Mouse (Mus musculus) small intestine, adult 2 months (tissue): ENCODE measurements around the gene Fezf1. TPM values are rescaled to one million over a fixed set of nuclear protein-coding genes. Genes with fewer than 3 reads are reported as not detected.

Source experiments
- H3K27ac ChIP-seq: fragments of 200-500 bp; 2 replicates; pipeline ENCODE4 v1.5.1; 2012; ENCODE audit warnings: low read depth, low read length, control low read depth, inconsistent platforms; ENCODE audit not compliant: insufficient read depth
- H3K27me3 ChIP-seq: fragments of 200-500 bp; 2 replicates; pipeline ENCODE4 v1.6.1; 2012; ENCODE audit warnings: mild to moderate bottlenecking, moderate library complexity, low read length, inconsistent platforms; ENCODE audit not compliant: control insufficient read depth, insufficient read depth
- H3K36me3 ChIP-seq: fragments of 200-500 bp; 2 replicates; pipeline ENCODE4 v1.6.1; 2012; ENCODE audit warnings: mild to moderate bottlenecking, low read length, control low read depth, inconsistent platforms; ENCODE audit not compliant: control insufficient read depth, insufficient read depth
- H3K4me1 ChIP-seq: fragments of 200-500 bp; 2 replicates; pipeline ENCODE4 v1.6.1; 2012; ENCODE audit warnings: low read length, inconsistent platforms, mixed read lengths; ENCODE audit not compliant: control insufficient read depth, insufficient read depth, insufficient read length
- H3K4me3 ChIP-seq: fragments of 200-500 bp; 2 replicates; pipeline ENCODE4 v1.5.1; 2012; ENCODE audit warnings: low read depth, mild to moderate bottlenecking, control low read depth, inconsistent platforms, low read length, moderate library complexity
- CTCF ChIP-seq: fragments of 200-500 bp; IDR thresholded peaks from 2 replicates; pipeline ENCODE4 v1.5.1; 2012; ENCODE audit warnings: low read depth, mild to moderate bottlenecking, control low read depth, inconsistent platforms, low read length, moderate library complexity, mixed read lengths; ENCODE audit not compliant: insufficient replicate concordance, insufficient read length; ENCODE audit errors: extremely low read depth
- POLR2A ChIP-seq: fragments of 200-500 bp; IDR thresholded peaks from 2 replicates; pipeline ENCODE4 v1.6.1; 2012; ENCODE audit warnings: low read depth, mild to moderate bottlenecking, control low read depth, inconsistent platforms, low read length, moderate library complexity
- WGBS: fragments of 180-500 bp; shearing (Covaris S2); methylation state at CpG from one replicate; pipeline ENCODE4 v1.1.7; 2018; 5-methylcytosine and 5-hydroxymethylcytosine counted together
- polyA plus RNA-seq: library from polyadenylated mRNA; depleted of rRNA; stranded (reverse); fragments of >200 nt; gene quantifications from 2 replicates; pipeline ENCODE4 v1.2.3, GENCODE M21; 2012

Fezf1 gene
- polyA plus RNA-seq, 1 experiment: not detected

DNA sequence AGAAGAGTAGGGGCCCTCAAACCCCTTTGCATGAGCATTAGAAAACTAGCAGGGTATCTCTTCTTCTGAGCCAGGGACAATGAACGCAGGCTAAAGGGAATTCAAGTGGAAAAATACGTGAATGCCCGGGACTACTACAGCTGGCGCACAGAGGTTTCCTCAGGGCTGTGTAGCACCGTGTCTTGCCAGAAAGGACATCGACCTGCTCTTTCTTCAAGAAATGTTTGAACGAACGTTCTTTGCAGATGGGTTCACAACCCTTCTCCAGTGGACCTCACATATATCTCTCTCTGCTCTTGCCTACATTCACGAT lies 12.5 kb upstream of the Fezf1 start:
- TF ChIP-seq CTCF: no peak
- TF ChIP-seq POLR2A: no peak
- Histone ChIP-seq H3K4me3 (no peak overlapping the region), H3K27me3 (peaks cover 11% of the 10 kb centered on the region; the same call in 1 of the 2 replicates), H3K4me1 (no peaks in the 10 kb centered on the region), H3K36me3 (no peaks in the 10 kb centered on the region), H3K27ac (no peak overlapping the region)
- WGBS: 9% methylated on average over 9 of the region's 9 CpGs

DNA sequence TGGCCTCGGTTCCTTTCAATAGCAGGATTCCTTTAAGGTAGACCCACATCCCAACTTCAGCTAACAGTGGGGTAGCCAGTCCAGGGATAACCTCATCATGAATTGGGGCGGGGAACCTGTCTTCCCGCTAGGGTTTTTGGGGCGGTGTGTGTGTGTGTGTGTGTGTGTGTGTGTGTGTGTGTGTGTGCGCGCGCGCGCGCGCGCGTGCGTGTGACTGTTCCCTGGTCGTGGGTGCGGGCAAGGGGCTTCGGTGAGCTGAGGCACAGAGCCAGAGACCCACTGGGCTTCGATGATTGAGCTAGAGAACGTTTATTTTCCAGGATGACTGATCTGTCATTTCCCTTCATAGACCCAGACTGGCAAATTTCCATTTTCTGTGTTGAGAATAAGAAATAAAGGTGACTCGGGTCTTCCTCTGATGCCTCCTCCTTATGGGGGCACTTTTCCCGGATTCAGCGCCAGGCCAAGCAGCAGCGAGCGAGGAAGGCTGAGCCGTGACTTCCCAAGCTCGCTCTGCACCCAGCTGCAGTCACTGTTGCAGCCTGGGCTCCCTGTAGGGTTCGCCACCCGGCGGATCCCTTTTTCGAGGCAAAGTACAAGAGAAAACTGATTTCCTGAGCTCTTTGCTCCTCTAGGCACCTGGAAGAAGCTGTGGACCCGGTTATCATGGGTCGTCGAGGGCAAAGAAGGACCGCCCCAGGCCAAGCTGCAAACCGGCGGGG lies 12.0 kb upstream of the Fezf1 start:
- 8% methylated on average over 36 of the region's 36 CpGs for WGBS
- Histone ChIP-seq H3K27me3 (peaks cover 14% of the 10 kb centered on the region), H3K4me3 (no peak overlapping the region), H3K36me3 (no peaks in the 10 kb centered on the region), H3K27ac (no peak overlapping the region), H3K4me1 (no peaks in the 10 kb centered on the region)
- TF ChIP-seq POLR2A: no peak

GRCm38 (mm10) chr6:23257981-23258380 lies 9.8 kb upstream of the Fezf1 start:
- no peak overlapping the region for H3K4me3 ChIP-seq
- TF ChIP-seq POLR2A: no peak
- no peaks in the 10 kb centered on the region for H3K36me3 ChIP-seq
- no peak overlapping the region for H3K27ac ChIP-seq
- peaks cover 35% of the 10 kb centered on the region for H3K27me3 ChIP-seq
- H3K4me1 ChIP-seq: peaks cover 3% of the 10 kb centered on the region; the same call in 1 of the 2 replicates
- WGBS: 38% methylated on average over 3 of the region's 3 CpGs

- H3K27me3 ChIP-seq: peaks cover 46% of the 10 kb centered on the region
- 6% methylated on average over 8 of the region's 8 CpGs for WGBS
- H3K4me1 ChIP-seq: peaks cover 3% of the 10 kb centered on the region; the same call in 1 of the 2 replicates
- no peak overlapping the region for H3K4me3 ChIP-seq
- no peaks in the 10 kb centered on the region for H3K36me3 ChIP-seq
- no peak overlapping the region for H3K27ac ChIP-seq
- no peak for TF ChIP-seq CTCF
- TF ChIP-seq POLR2A: no peak
Observed at GRCm38 (mm10) chr6:23255161-23255560, 7.0 kb upstream of the Fezf1 start.

GRCm38 (mm10) chr6:23254644-23255043 lies 6.5 kb upstream of the Fezf1 start:
- Histone ChIP-seq H3K4me1 (peaks cover 3% of the 10 kb centered on the region; the same call in 1 of the 2 replicates), H3K27me3 (peaks cover 51% of the 10 kb centered on the region), H3K27ac (no peak overlapping the region), H3K36me3 (no peaks in the 10 kb centered on the region), H3K4me3 (no peak overlapping the region)
- WGBS: 7% methylated on average over 11 of the region's 11 CpGs
- TF ChIP-seq CTCF: no peak

DNA sequence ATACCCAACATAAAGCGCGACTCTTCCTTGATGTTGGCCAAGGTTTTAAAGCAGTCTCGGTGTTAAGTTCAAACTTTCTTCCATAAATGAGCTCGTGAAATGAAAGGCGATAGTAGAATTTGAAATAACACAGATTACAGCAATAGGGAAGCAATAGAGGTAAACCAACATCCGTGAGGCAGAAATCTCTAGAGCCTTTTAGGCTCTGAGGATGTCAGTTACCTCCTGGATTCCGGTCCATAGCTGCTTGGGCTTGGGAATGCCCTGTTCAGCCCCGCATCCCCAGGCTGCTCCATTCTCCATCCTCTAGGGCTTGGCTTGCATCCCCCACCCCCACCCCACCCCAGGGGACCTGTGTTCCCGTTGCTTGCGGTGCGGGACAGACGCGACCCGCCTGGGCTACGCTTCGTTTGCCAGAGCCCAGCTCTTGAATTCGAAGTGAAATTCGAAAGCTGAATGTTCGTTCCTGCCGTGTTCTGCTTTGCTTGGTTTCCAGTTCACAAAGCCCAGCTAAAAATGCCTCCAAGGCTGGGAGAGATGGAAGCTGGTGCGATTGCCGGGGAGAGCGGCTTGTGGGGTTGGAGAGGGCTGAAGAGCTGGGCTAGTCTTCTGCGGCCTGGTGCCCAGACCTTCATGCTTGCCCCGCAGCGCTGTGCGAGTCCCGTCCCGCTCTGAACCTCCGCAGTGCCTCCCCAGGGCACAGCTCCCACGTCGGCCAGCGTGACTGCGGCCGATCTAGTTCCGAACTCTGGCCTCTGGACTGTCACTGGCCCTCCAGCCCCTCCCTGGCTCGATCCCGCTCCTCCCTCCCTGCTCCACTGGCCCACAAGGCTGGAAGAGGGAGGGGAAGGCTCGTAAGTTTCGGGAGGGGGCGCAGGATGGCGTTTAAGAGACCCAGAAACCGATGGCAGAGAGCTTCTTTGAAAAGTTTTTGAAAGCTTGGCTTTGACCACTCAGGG lies 5.5 kb upstream of the Fezf1 start:
- Histone ChIP-seq H3K27me3 (peaks cover 58% of the 10 kb centered on the region), H3K36me3 (no peaks in the 10 kb centered on the region), H3K4me3 (no peak overlapping the region), H3K4me1 (peaks cover 3% of the 10 kb centered on the region; the same call in 1 of the 2 replicates), H3K27ac (no peak overlapping the region)
- no peak for TF ChIP-seq POLR2A
- no peak for TF ChIP-seq CTCF
- WGBS: 3% methylated on average over 43 of the region's 43 CpGs

DNA sequence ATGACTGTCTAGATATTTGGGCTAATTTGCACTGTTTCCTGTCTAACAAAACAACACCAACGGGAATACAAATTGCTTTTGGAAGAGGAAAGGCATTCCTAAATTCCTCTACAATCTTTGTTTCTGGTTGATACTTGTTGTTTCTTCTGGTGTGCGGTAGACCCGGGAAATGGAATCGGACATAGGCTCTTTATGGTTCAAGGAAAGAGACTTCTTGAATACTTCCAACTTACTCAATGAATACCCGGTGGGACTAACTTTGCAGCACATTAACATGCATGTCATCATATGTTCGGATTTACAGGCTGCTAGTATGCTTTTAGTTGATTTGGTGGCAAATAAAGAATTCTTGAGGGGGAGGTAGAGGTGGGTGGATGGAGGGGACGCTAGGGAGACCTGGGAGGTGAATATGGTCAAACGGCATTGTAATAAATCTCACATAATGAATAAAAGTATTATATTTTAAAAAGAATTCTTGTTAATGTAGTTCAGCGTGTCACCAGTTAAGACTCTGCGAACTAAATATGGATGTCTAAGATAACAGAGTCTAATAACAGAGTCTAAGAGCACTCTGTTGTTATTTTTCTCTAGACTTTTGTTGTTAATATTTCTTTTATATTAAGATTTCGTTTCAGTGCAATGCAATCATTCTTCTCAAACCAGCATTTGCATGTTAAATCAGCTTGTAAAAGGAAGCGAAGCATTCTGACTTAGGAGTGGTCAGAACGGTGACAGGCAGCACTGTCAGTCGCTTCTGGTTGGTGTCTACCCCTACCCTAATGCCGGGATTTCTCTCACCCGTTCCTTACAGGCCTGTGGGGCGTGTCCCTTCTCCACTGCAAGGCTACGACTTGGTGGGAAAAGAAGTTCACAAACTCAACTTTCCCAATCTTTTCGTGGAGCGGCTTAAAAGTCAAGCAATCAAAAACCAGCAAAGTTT lies 4.3 kb upstream of the Fezf1 start:
- WGBS: 6% methylated on average over 20 of the region's 20 CpGs
- H3K27me3 ChIP-seq: peaks cover 64% of the 10 kb centered on the region
- H3K4me1 ChIP-seq: peaks cover 3% of the 10 kb centered on the region; the same call in 1 of the 2 replicates
- no peak overlapping the region for H3K27ac ChIP-seq
- H3K36me3 ChIP-seq: no peaks in the 10 kb centered on the region
- no peak overlapping the region for H3K4me3 ChIP-seq
- TF ChIP-seq CTCF (no peak), POLR2A (no peak)
